Mouse (Mus musculus): ENCODE results near the gene Gm35315. TPM values are rescaled to one million over a fixed set of nuclear protein-coding genes. Genes with fewer than 3 reads are reported as not detected.
"Not testable (repeated sequence)": the region's sequence is repeated elsewhere in the genome, so short reads cannot be mapped to it uniquely, and the experiment has no call there.

Gene Gm35315
- polyA plus RNA-seq (2011; ENCODE audit: insufficient read depth, insufficient read length, low replicate concordance, missing spikeins) = 0.45 TPM in 1 of 2 replicates, not detected in the other

DNA sequence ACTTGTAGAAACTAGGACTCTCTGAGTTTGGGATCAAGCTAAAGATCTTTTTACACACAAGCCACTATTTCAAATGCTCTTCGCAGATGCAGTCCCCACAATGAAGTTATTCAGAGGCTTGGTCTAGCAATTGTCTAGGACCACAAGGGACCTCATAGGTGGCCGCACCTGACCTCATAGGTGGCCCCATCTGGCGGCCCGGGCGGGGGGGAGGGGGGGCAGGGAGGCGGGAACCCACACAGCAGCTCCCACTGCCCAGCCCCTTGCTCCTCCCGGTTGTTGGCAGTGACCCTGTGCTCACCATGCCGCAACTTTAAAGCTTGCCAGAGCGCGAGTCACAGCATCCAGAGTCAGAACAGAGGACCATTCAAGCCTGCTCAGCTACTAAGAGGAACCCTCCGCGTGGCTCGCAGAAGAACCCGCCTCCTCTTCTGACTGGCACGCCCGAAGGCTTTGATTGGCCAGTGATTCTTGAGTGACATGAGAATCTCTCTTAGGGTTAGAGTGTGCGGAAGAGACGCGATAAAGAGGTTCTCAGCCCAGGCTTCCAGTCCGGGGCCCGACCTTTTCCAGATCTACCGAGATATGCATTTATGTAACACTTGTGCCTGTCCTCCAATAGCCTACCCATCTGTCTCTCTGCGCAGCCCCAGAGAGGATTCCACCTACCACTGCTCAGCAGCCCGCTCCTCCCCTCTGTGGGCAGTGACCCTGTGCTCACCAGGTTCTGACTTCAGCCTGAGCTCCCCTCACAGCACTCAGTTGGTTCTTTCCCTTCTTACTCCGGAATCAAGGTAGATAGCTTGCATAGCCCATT lies at the start of gene Gm35315:
TSS of gene Gm35315 (minus strand) at position 391 of the 817 bp plus-strand sequence.
- no peaks in the 10 kb centered on the region; the same call in 1 of the 2 replicates for H3K4me1 ChIP-seq (ENCODE audit: control insufficient read depth, insufficient read depth, low read length)
- WGBS = 1% methylated on average over 25 of the region's 25 CpGs
- H3K27ac ChIP-seq (ENCODE audit: control insufficient read depth, insufficient read depth, low read depth, low read length, poor library complexity) = peak within 1 kb of the TSS; percentile 71
- TF ChIP-seq CTCF (IDR thresholded peaks at IDR 0.05; ENCODE audit: control insufficient read depth, insufficient read depth, low read length) = no peak
- peak within 1 kb of the TSS; percentile 68 for H3K4me3 ChIP-seq (replicated peaks; ENCODE audit: control insufficient read depth, low read depth, low read length)

DNA sequence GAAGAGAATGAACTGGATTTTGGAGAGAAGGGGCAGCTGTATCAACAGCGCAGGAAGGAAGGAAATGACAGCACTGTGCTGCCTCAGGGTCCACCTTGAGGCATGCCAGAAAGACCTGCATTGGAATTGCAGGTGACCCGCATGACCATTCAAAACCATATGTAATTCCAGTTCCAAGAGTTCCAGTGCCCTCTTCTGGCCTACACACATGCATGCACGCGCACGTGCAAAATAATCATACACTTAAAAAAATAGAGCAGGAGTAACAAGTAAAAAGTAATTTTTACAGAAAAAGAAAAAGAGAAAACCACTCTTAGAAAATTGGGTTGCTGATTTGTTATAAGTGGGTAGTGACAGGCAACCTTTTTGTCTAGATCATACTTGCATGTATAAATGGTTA lies 48.8 kb upstream of the Gm35315 start:
- Histone ChIP-seq H3K27ac (ENCODE audit: control insufficient read depth, insufficient read depth, low read depth, low read length, poor library complexity) (no peak overlapping the region), H3K4me3 (replicated peaks; ENCODE audit: control insufficient read depth, low read depth, low read length) (no peak overlapping the region), H3K4me1 (ENCODE audit: control insufficient read depth, insufficient read depth, low read length) (no peaks in the 10 kb centered on the region)
- 87% methylated on average over 5 of the region's 5 CpGs for WGBS
- TF ChIP-seq CTCF (IDR thresholded peaks at IDR 0.05; ENCODE audit: control insufficient read depth, insufficient read depth, low read length) (peak; percentile 38; the same call in 1 of the 2 replicates), POLR2A (IDR thresholded peaks at IDR 0.05; ENCODE audit: borderline replicate concordance, control insufficient read depth, low read depth, low read length) (no peak)

DNA sequence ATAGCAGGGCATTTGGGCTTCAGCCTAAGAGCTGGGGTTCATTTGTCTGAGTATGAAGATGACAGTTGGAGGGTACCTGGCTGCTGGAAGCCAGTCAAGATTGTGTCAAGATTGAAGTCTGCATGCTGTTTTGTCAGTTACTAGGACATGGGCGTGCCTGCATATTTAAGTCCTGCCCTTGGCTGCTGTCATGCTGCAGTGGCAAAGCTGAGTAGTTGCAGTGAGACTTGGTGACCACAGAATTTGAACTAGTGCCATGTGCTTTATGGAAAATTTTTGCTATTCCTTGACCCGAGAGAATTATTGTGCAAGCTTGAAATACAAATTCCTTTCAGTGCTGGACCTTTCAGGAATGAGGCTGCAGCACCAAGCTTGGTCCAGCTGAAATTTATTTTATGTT lies 48.1 kb upstream of the Gm35315 start:
- Histone ChIP-seq H3K27ac (ENCODE audit: control insufficient read depth, insufficient read depth, low read depth, low read length, poor library complexity) (no peak overlapping the region), H3K4me3 (replicated peaks; ENCODE audit: control insufficient read depth, low read depth, low read length) (no peak overlapping the region), H3K4me1 (ENCODE audit: control insufficient read depth, insufficient read depth, low read length) (no peaks in the 10 kb centered on the region)
- 69% methylated on average over 2 of the region's 2 CpGs for WGBS
- no peak for TF ChIP-seq CTCF (IDR thresholded peaks at IDR 0.05; ENCODE audit: control insufficient read depth, insufficient read depth, low read length)

DNA sequence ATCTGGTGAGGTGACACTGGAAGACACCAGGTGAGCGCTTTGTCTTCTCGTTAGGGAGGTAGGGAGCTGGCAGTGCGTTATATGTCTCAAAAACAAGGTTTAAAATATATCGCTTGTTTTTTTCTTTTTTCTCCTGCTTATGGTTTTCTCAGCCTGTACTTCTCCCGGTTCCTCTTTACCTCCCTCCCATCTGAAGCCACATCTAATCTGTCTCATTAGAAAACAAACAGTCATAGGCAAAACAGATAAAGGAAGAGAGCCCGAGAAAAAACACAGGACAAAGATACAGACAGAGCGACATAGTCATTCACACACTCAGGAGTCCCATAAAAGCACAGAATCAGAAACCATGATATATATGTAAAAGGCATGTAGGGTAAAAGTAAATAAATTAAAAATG lies 46.2 kb upstream of the Gm35315 start:
- H3K4me3 ChIP-seq (replicated peaks; ENCODE audit: control insufficient read depth, low read depth, low read length) = no peak overlapping the region
- WGBS = 82% methylated on average over 7 of the region's 7 CpGs
- no peak overlapping the region for H3K27ac ChIP-seq (ENCODE audit: control insufficient read depth, insufficient read depth, low read depth, low read length, poor library complexity)
- TF ChIP-seq POLR2A (IDR thresholded peaks at IDR 0.05; ENCODE audit: borderline replicate concordance, control insufficient read depth, low read depth, low read length) = no peak
- no peak for TF ChIP-seq CTCF (IDR thresholded peaks at IDR 0.05; ENCODE audit: control insufficient read depth, insufficient read depth, low read length)
- H3K4me1 ChIP-seq (ENCODE audit: control insufficient read depth, insufficient read depth, low read length) = no peaks in the 10 kb centered on the region; the same call in 1 of the 2 replicates

DNA sequence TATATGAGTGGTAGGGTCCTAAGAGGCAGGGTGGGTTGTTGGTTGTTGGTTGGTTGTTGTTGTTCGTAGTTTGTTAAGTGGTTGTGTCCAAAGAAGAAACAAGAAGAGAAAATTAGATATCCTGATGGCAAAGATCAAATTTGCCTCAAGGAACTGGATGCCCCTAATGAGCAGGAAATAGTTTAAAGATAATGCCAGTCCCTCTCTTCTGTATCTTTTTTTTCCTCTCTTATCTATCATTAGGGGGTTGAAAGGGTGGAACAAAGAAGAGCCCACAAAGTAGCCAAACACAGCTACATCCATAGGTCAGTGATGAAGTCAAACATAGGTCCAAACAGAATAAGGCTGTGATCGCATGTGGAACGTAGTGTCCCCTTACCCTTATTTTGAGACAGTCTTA lies 45.1 kb upstream of the Gm35315 start:
- no peak overlapping the region for H3K27ac ChIP-seq (ENCODE audit: control insufficient read depth, insufficient read depth, low read depth, low read length, poor library complexity)
- 85% methylated on average over 3 of the region's 3 CpGs for WGBS
- H3K4me3 ChIP-seq (replicated peaks; ENCODE audit: control insufficient read depth, low read depth, low read length) = no peak overlapping the region
- H3K4me1 ChIP-seq (ENCODE audit: control insufficient read depth, insufficient read depth, low read length) = no peaks in the 10 kb centered on the region; the same call in 1 of the 2 replicates
- TF ChIP-seq POLR2A (IDR thresholded peaks at IDR 0.05; ENCODE audit: borderline replicate concordance, control insufficient read depth, low read depth, low read length) (no peak), CTCF (IDR thresholded peaks at IDR 0.05; ENCODE audit: control insufficient read depth, insufficient read depth, low read length) (no peak)

DNA sequence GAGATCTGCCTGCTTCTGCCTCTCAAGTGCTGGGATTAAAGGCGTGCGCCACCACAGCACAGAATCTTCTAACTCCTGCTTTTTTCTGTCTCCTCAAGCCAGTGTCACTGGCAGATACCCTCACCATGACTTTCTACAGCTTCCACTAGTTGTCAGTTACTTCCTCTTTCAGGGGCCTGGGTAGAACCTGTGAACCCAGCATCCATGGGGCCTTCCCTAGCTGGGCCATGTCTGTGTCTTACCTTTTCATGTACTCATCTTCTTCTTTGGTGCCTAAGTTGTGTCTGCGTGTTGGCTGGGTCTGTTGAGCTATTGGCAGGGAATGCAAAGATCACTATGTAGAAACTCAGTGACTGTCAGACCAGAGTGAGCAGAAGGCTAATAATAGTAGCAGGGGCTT lies 43.6 kb upstream of the Gm35315 start:
- WGBS = 89% methylated on average over 3 of the region's 3 CpGs
- Histone ChIP-seq H3K4me3 (replicated peaks; ENCODE audit: control insufficient read depth, low read depth, low read length) (no peak overlapping the region), H3K27ac (ENCODE audit: control insufficient read depth, insufficient read depth, low read depth, low read length, poor library complexity) (no peak overlapping the region), H3K4me1 (ENCODE audit: control insufficient read depth, insufficient read depth, low read length) (no peaks in the 10 kb centered on the region; the same call in 1 of the 2 replicates)
- no peak for TF ChIP-seq CTCF (IDR thresholded peaks at IDR 0.05; ENCODE audit: control insufficient read depth, insufficient read depth, low read length)
- TF ChIP-seq POLR2A (IDR thresholded peaks at IDR 0.05; ENCODE audit: borderline replicate concordance, control insufficient read depth, low read depth, low read length) = no peak

DNA sequence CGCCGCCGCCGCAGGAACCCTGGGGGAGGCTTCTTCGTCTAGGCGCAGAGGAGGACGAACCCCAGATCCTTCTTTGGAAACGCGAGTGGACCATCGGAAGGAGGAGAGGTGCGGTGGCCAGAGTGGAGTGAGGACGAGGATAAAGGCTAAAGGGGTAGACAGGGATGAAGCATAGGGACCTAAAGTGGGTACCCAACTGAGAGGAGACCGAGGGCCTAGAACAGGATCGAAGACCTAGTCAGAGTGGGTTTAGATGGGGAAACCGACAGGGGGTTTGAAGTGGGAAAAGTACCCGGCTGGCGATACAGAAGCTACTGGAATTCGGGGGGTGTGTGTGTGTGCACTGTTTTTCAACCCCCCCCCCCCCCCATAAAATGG lies 41.9 kb upstream of the Gm35315 start:
- 4% methylated on average over 18 of the region's 18 CpGs for WGBS
- peak overlapping the region; percentile 88 for H3K4me3 ChIP-seq (replicated peaks; ENCODE audit: control insufficient read depth, low read depth, low read length)
- TF ChIP-seq POLR2A (IDR thresholded peaks at IDR 0.05; ENCODE audit: borderline replicate concordance, control insufficient read depth, low read depth, low read length) (no peak), CTCF (IDR thresholded peaks at IDR 0.05; ENCODE audit: control insufficient read depth, insufficient read depth, low read length) (no peak)
- H3K4me1 ChIP-seq (ENCODE audit: control insufficient read depth, insufficient read depth, low read length) = no peaks in the 10 kb centered on the region; the same call in 1 of the 2 replicates
- peak overlapping the region; percentile 71 for H3K27ac ChIP-seq (ENCODE audit: control insufficient read depth, insufficient read depth, low read depth, low read length, poor library complexity)

DNA sequence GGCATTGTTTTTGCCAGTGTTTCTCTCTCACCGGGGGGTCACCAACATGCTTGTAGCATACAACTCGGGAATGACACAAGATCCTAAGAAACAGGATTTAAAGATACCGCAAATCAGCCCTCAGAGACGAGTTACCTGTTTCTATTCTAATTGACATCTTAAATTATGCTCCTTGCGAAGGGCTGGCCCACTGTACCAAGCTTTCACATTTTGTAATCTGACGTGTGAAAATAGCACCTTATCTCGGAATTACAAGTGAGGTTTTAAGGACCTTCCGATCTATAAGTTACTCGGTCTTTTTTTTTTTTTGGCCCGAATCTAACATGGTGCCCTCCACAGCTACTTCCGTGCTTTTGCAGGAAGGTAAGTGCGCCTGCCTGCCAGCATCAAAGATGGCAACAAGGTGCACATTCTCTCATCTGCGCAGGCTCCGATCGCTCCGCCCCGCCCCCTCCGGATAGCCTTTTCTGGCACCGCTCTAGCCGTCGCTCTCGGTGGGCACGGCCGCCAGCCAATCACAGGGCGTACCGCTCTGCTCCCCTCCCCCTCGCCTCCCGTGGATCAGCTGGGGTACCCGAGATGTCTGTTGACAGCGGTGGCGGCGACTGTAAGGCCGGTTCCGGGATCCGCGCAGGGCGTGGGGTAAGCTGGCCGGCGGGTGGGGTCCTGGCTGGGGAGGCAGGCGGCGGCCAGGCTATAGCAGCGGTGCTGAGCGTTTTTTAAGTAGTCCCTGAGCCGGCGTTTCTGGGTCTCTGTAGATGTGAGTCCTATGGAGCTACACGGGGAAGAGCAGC lies 41.3 kb upstream of the Gm35315 start, which contains the start of gene Chfr:
TSS of gene Chfr (plus strand) at position 550 of the 794 bp plus-strand sequence.
- no peaks in the 10 kb centered on the region; the same call in 1 of the 2 replicates for H3K4me1 ChIP-seq (ENCODE audit: control insufficient read depth, insufficient read depth, low read length)
- TF ChIP-seq POLR2A (IDR thresholded peaks at IDR 0.05; ENCODE audit: borderline replicate concordance, control insufficient read depth, low read depth, low read length) = peak; percentile 96; the same call in 1 of the 2 replicates
- TF ChIP-seq CTCF (IDR thresholded peaks at IDR 0.05; ENCODE audit: control insufficient read depth, insufficient read depth, low read length) = no peak
- H3K4me3 ChIP-seq (replicated peaks; ENCODE audit: control insufficient read depth, low read depth, low read length) = peak within 1 kb of the TSS; percentile 88
- WGBS = 2% methylated on average over 46 of the region's 46 CpGs
- peak within 1 kb of the TSS; percentile 71 for H3K27ac ChIP-seq (ENCODE audit: control insufficient read depth, insufficient read depth, low read depth, low read length, poor library complexity)

DNA sequence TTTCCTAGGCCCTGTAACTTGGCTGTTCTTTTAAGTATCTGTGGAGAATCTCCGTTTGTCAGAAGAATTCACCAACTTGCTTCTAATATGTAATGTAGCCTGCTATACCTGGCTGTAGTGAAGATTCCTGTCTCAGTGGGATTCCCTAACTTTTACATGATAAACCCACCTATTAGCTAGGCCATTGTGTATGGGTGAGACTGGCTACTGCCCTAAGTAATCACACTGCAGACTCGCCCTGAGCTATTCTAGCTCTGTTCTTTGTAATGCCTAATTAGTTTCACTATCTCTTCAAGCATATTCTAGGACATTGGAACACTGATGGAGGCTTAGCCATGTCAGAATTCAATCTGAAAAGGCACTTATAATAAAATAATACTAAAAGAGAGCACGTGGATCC lies 28.2 kb upstream of the Gm35315 start:
- 82% methylated on average over 3 of the region's 3 CpGs for WGBS
- H3K4me1 ChIP-seq (ENCODE audit: control insufficient read depth, insufficient read depth, low read length) = not testable (repeated sequence)

More for the DNA sequence above, 28.2 kb upstream of the Gm35315 start:
- not testable (repeated sequence) for H3K4me3 ChIP-seq (replicated peaks; ENCODE audit: control insufficient read depth, low read depth, low read length); H3K27ac ChIP-seq (ENCODE audit: control insufficient read depth, insufficient read depth, low read depth, low read length, poor library complexity)
